In the genomic region with DNA sequence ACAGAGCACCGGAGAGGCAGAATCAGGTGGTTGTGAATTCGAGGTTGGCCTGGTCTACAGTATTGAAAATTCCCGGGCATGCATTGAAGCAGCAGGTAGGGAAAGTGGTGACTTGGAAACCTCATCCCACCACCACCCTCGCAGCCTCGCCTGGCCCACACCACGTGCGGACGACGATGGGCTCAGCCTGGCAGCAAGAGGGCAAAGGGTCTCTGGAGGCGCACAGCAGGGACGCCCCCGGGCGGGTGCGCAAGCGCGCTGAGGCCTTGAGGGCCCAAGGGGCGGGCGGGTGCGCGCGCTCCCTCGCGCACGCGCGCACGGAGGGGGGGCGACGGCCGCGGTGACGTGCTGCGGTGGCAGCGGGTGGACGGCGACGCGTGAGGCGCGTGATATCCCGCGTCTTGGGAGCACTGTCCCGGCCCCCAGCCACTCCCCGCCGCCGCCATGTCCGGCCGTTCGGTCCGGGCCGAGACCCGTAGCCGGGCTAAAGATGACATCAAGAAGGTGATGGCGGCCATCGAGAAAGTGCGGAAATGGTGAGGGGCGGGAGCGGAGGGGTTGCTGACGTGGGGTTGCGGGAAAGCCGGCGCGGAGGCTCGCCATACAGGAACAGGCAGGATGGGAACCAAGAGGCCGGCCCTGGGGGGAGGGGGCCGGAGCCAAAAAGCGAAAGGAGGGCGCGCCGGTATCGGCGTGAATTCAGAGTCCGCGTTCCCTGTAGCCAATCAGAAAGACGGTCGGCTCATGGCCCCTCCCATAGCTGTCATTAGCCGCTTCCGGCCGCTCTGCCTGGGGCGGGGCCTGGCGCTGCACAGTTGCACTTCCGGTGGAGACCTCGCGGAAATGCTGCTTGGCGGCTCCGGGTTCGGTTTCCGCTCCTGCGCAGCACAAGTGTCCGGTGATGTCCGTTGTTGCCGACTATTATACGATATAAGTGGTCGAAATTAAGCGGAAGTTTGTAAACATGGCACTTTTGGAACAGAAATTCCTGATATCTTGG, we compare ENCODE assay signal across 8 mouse cellular contexts. TPM values are rescaled to one million over a fixed set of nuclear protein-coding genes. Genes with fewer than 3 reads are reported as not detected.
DNase-seq lines count a peak whose midpoint lies in the region; ATAC-seq and TF ChIP-seq lines count a peak whose summit lies in the region.

A gene (plus strand): TSS at position 221 of the 1,000 bp plus-strand sequence.

- H3K27ac ChIP-seq in CH12.LX (ENCODE audit: insufficient read depth, low read depth), result peak within 1 kb of the TSS; percentile 82
- peak within 1 kb of the TSS; percentile 97 for H3K27ac ChIP-seq in forebrain, embryonic 11.5 days (ENCODE audit: low read depth, low read length)
- peak within 1 kb of the TSS; percentile 99 for H3K27ac ChIP-seq in heart, embryonic 16.5 days (ENCODE audit: low read length)
- peak within 1 kb of the TSS; percentile 95 for H3K27ac ChIP-seq in liver, embryonic 15.5 days (replicated peaks)
- peak within 1 kb of the TSS; percentile 94 for H3K27ac ChIP-seq in neural tube, embryonic 12.5 days

- DNase-seq in CH12.LX (ENCODE audit: extremely low read depth), result peak; percentile 97
- peak; percentile 94 for DNase-seq in c-Kit-positive CD71-positive TER-119-negative erythroid progenitor cells, embryonic 14.5 days (ENCODE audit: low read depth)
- peak; percentile 98 for DNase-seq in forebrain, embryonic 11.5 days (ENCODE audit: low spot score)
- DNase-seq in kidney, postnatal 36 days, result peak; percentile 97 to 98
- DNase-seq in telencephalon, adult 2 months (ENCODE audit: low read depth, low spot score), result peak; percentile 96

- H3K4me2 ChIP-seq in CH12.LX (ENCODE audit: insufficient read depth, low read depth, poor library complexity, severe bottlenecking), result peak within 1 kb of the TSS; percentile 89
- peak within 1 kb of the TSS; percentile 70 for H3K4me2 ChIP-seq in forebrain, embryonic 11.5 days (ENCODE audit: low read depth, low read length, severe bottlenecking)
- peak within 1 kb of the TSS; percentile 77 for H3K4me2 ChIP-seq in heart, embryonic 16.5 days (ENCODE audit: low read depth, low read length)
- H3K4me2 ChIP-seq in liver, embryonic 15.5 days, result peak within 1 kb of the TSS; percentile 92
- H3K4me2 ChIP-seq in neural tube, embryonic 12.5 days (replicated peaks), result peak within 1 kb of the TSS; percentile 78

- TF ChIP-seq CTCF in CH12.LX (conservative IDR thresholded peaks at IDR 0.05 in 1 of 2, IDR thresholded peaks at IDR 0.05 in 1 of 2; ENCODE audit: low read depth in 2 of 2, low read length in 2 of 2), result no peak

- peaks cover 8 to 21% of the 10 kb centered on the region in 2 experiments for H3K36me3 ChIP-seq in CH12.LX (replicated peaks in 1 of 2; ENCODE audit: control insufficient read depth in 1 of 2, insufficient read depth in 1 of 2, low read length in 1 of 2)
- H3K36me3 ChIP-seq in forebrain, embryonic 11.5 days (ENCODE audit: control insufficient read depth, insufficient read depth, low read length), result no peaks in the 10 kb centered on the region
- peaks cover 15% of the 10 kb centered on the region for H3K36me3 ChIP-seq in heart, embryonic 16.5 days (ENCODE audit: control insufficient read depth, insufficient read depth)
- H3K36me3 ChIP-seq in liver, embryonic 15.5 days (replicated peaks), result peaks cover 30% of the 10 kb centered on the region
- peaks cover 25% of the 10 kb centered on the region for H3K36me3 ChIP-seq in neural tube, embryonic 12.5 days

- H3K4me3 ChIP-seq in CH12.LX (replicated peaks in 1 of 3; ENCODE audit: low read depth in 2 of 3, low read length in 2 of 3, poor library complexity in 1 of 3), result peak within 1 kb of the TSS; percentile 72 to 81 (median 77)
- H3K4me3 ChIP-seq in forebrain, embryonic 11.5 days (ENCODE audit: low read depth, low read length), result peak within 1 kb of the TSS; percentile 74
- H3K4me3 ChIP-seq in heart, embryonic 16.5 days (ENCODE audit: low read length), result peak within 1 kb of the TSS; percentile 85
- peak within 1 kb of the TSS; percentile 83 for H3K4me3 ChIP-seq in liver, embryonic 15.5 days (replicated peaks)
- peak within 1 kb of the TSS; percentile 57 for H3K4me3 ChIP-seq in neural tube, embryonic 12.5 days

- H3K27me3 ChIP-seq in CH12.LX (replicated peaks), result no peaks in the 10 kb centered on the region
- H3K27me3 ChIP-seq in forebrain, embryonic 11.5 days (ENCODE audit: control insufficient read depth, insufficient read depth, low read length), result no peaks in the 10 kb centered on the region
- no peaks in the 10 kb centered on the region for H3K27me3 ChIP-seq in heart, embryonic 16.5 days (ENCODE audit: control insufficient read depth, insufficient read depth, low read length)
- no peaks in the 10 kb centered on the region for H3K27me3 ChIP-seq in liver, embryonic 15.5 days
- H3K27me3 ChIP-seq in neural tube, embryonic 12.5 days (replicated peaks), result no peaks in the 10 kb centered on the region

- H3K9me3 ChIP-seq in CH12.LX (replicated peaks; ENCODE audit: low read length), result no peaks in the 10 kb centered on the region
- H3K9me3 ChIP-seq in forebrain, embryonic 11.5 days (ENCODE audit: control insufficient read depth, low read length), result no peaks in the 10 kb centered on the region
- no peaks in the 10 kb centered on the region for H3K9me3 ChIP-seq in heart, embryonic 16.5 days (replicated peaks; ENCODE audit: control insufficient read depth, low read length)
- H3K9me3 ChIP-seq in liver, embryonic 15.5 days (replicated peaks), result no peaks in the 10 kb centered on the region
- H3K9me3 ChIP-seq in neural tube, embryonic 12.5 days, result no peaks in the 10 kb centered on the region

- in situ Hi-C loops in CH12.LX (cut with MboI; ENCODE audit: low pct_ligation_motif_present, low pct_unique_long_range_greater_than_20kb, low sequenced_read_pairs), result no loop called here

- H3K4me1 ChIP-seq in CH12.LX (ENCODE audit: control insufficient read depth in 1 of 2, insufficient read depth in 2 of 2), result peaks cover 9 to 30% of the 10 kb centered on the region in 2 experiments
- 0 out of 2 replicates have a peak, but pooled peaks cover 3% of the 10 kb centered on the region for H3K4me1 ChIP-seq in forebrain, embryonic 11.5 days (replicated peaks; ENCODE audit: control insufficient read depth, insufficient read depth, low read length)
- peaks cover 13% of the 10 kb centered on the region for H3K4me1 ChIP-seq in heart, embryonic 16.5 days (ENCODE audit: control insufficient read depth, insufficient read depth, low read length)
- H3K4me1 ChIP-seq in liver, embryonic 15.5 days (replicated peaks), result peaks cover 39% of the 10 kb centered on the region
- H3K4me1 ChIP-seq in neural tube, embryonic 12.5 days, result peaks cover 14% of the 10 kb centered on the region

- WGBS in forebrain, embryonic 11.5 days, result 3% methylated on average over 85 of the region's 95 CpGs
- WGBS in heart, embryonic 16.5 days, result 2% methylated on average over 79 of the region's 95 CpGs
- 2% methylated on average over 94 of the region's 95 CpGs for WGBS in liver, embryonic 15.5 days (ENCODE audit: insufficient replicate concordance)
- WGBS in neural tube, embryonic 12.5 days, result 2% methylated on average over 94 of the region's 95 CpGs

- dilution Hi-C loops in CH12.LX (cut with MboI; ENCODE audit: extremely low pct_ligation_motif_present, extremely low pct_unique_long_range_greater_than_20kb, low sequenced_read_pairs), result no loop called here

- H3K79me2 ChIP-seq in CH12.LX (replicated peaks; ENCODE audit: control insufficient read depth, extremely low read depth, insufficient read depth, poor library complexity, severe bottlenecking), result peaks cover 13% of the 10 kb centered on the region

- TF ChIP-seq RAD21 in CH12.LX (IDR thresholded peaks at IDR 0.05; ENCODE audit: low read depth, low read length), result no peak

- ATAC-seq in forebrain, embryonic 11.5 days (replicated peaks; ENCODE audit: low FRiP score), result peak; percentile 97
- peak; percentile 98 for ATAC-seq in heart, embryonic 16.5 days (replicated peaks; ENCODE audit: extremely low read depth, insufficient read depth, low FRiP score)
- ATAC-seq in liver, embryonic 15.5 days (ENCODE audit: insufficient read depth), result peak; percentile 95
- ATAC-seq in neural tube, embryonic 12.5 days (ENCODE audit: low FRiP score, low read depth), result peak; percentile 99

- H3K9ac ChIP-seq in CH12.LX (ENCODE audit: insufficient read depth, low read depth), result peak within 1 kb of the TSS; percentile 88
- peak within 1 kb of the TSS; percentile 88 for H3K9ac ChIP-seq in forebrain, embryonic 11.5 days (ENCODE audit: low read length)
- H3K9ac ChIP-seq in heart, embryonic 16.5 days (ENCODE audit: low read length), result peak within 1 kb of the TSS; percentile 97
- peak within 1 kb of the TSS; percentile 87 for H3K9ac ChIP-seq in liver, embryonic 15.5 days
- H3K9ac ChIP-seq in neural tube, embryonic 12.5 days, result peak within 1 kb of the TSS; percentile 76

- TF ChIP-seq POLR2A in CH12.LX (IDR thresholded peaks at IDR 0.05; ENCODE audit: low read depth, low read length), result peak; percentile 79

- TF ChIP-seq EP300 in CH12.LX (IDR thresholded peaks at IDR 0.05; ENCODE audit: low read length), result no peak

TF ChIP-seq in CH12.LX, 34 proteins besides CTCF, POLR2A, EP300 and RAD21 (continues in another document):
- TF ChIP-seq ELF1 (IDR thresholded peaks at IDR 0.05; ENCODE audit: low read depth, low read length), result peak; percentile 97
- TF ChIP-seq NELFE (IDR thresholded peaks at IDR 0.05; ENCODE audit: low read depth, low read length), result peak; percentile 58
- no peak for TF ChIP-seq JUND (conservative IDR thresholded peaks at IDR 0.05; ENCODE audit: low read depth, low read length)
- peak; percentile 49 for TF ChIP-seq USF2 (conservative IDR thresholded peaks at IDR 0.05; ENCODE audit: low read depth, low read length)
- peak; percentile 99 for TF ChIP-seq MAX (IDR thresholded peaks at IDR 0.05; ENCODE audit: low read length)
- TF ChIP-seq ZNF384 (IDR thresholded peaks at IDR 0.05; ENCODE audit: low read depth, low read length), result no peak
- TF ChIP-seq HCFC1 (IDR thresholded peaks at IDR 0.05; ENCODE audit: low read depth, low read length), result peak; percentile 81
- TF ChIP-seq MYC (IDR thresholded peaks at IDR 0.05; ENCODE audit: low read depth, low read length), result peak; percentile 83
- no peak for TF ChIP-seq CHD1 (IDR thresholded peaks at IDR 0.05; ENCODE audit: low read depth, low read length)
- no peak for TF ChIP-seq GABPA (IDR thresholded peaks at IDR 0.05; ENCODE audit: insufficient replicate concordance, low read depth, low read length)
- no peak for TF ChIP-seq JUN (IDR thresholded peaks at IDR 0.05; ENCODE audit: insufficient read depth, low read depth, low read length)
- peak; percentile 88; the same call in 1 of the 2 replicates for TF ChIP-seq E2F4 (IDR thresholded peaks at IDR 0.05; ENCODE audit: insufficient replicate concordance, low read depth, low read length)

RNA-seq across cellular contexts. Expression of the gene that starts here (rescaled TPM):
- total RNA-seq in CH12.LX (2012; rRNA removed), result 20.1 and 22.0 TPM in 2 replicates
- 21.6 and 24.1 TPM in 2 replicates for total RNA-seq in CH12.LX (2014; rRNA removed)
- polyA plus RNA-seq in CH12.LX (2012; ENCODE audit: insufficient read length, low read depth), result 40.8 and 43.6 TPM in 2 replicates
- 43.8 and 46.8 TPM in 2 replicates for polyA plus RNA-seq in forebrain, embryonic 11.5 days (2014; fragmentation: Nextera tagmentation; extraction: Ambion mirVana)
- 40.1 and 47.7 TPM in 2 replicates for polyA plus RNA-seq in heart, embryonic 16.5 days (2015; fragmentation: Nextera tagmentation; extraction: Ambion mirVana)
- polyA plus RNA-seq in liver, embryonic 15.5 days (2015; fragmentation: Nextera tagmentation; extraction: Ambion mirVana), result 26.2 and 27.7 TPM in 2 replicates
- 50.1 and 50.2 TPM in 2 replicates for polyA plus RNA-seq in neural tube, embryonic 12.5 days (2016; fragmentation: Nextera tagmentation; extraction: Ambion mirVana)

Comparison
In these comparisons a context has a peak if more than half of its experiments do, and no peak if none do; other contexts are left out.
1. Peak in every context shown above with its lines: DNase-seq, ATAC-seq, H3K4me3 ChIP-seq and H3K27ac ChIP-seq.